Mouse (Mus musculus): ENCODE results near the gene Aph1a.
"Not testable (repeated sequence)": the region's sequence is repeated elsewhere in the genome, so short reads cannot be mapped to it uniquely, and the experiment has no call there.

- not testable (repeated sequence) for TF ChIP-seq POLR2A (IDR thresholded peaks at IDR 0.05; ENCODE audit: control insufficient read depth, low read depth, low read length); CTCF (IDR thresholded peaks at IDR 0.05; ENCODE audit: control insufficient read depth, insufficient read depth, insufficient replicate concordance, low read depth, low read length)
These were observed 36.7 kb upstream of the Aph1a start for GRCm38 (mm10) chr3:95857050-95857449.

All from testis, adult 2 months (tissue).